Mouse (Mus musculus) liver, adult 2 months (tissue): Measurements from ENCODE around the gene Zeb2.

Experiments used
- CTCF ChIP-seq: fragments of 200-500 bp; IDR thresholded peaks from 2 replicates; pipeline ENCODE4 v1.5.1; 2011; ENCODE audit warnings: low read depth, low read length, control low read depth
- POLR2A ChIP-seq: fragments of 200-500 bp; IDR thresholded peaks from 2 replicates; pipeline ENCODE4 v1.6.1; 2011; ENCODE audit warnings: low read length, control low read depth; ENCODE audit not compliant: insufficient read depth; ENCODE audit errors: extremely low read depth

DNA sequence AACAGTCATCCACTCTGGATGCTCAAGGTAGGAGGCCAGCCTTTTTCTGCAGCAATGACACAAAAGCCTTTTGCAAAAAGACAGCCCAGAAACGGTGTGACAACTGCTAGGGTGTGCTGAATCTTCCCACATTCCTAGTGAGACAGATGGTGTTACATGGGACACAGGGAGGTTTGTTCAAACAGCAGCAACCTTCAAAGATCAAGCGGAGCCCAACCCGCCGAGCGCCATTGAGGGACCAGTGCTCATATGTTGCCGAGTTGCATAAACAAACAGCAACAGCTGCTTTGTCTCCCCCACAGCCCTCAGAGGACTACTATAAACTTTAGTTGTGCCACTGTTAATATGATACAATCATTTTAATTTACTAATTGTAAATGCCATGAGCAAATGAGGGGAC lies 117.3 kb downstream of the Zeb2 start:
- no peak for TF ChIP-seq CTCF
- no peak for TF ChIP-seq POLR2A
